Mouse (Mus musculus): ENCODE measurements around the gene Tes.
"Not testable (repeated sequence)": the region's sequence is repeated elsewhere in the genome, so short reads cannot be mapped to it uniquely, and the experiment has no call there.

The Tes gene

GRCm38 (mm10) chr6:17064936-17065790, at the start of gene Tes:
TSS of gene Tes (plus strand) at chr6:17065149.
- DNase-seq (ENCODE audit: low spot score in 2 of 2) = peak in 1 of 2 experiments; percentile 48

- no peak for DNase-seq (ENCODE audit: low spot score in 2 of 2)
These were observed 39.1 kb upstream of the Tes start for GRCm38 (mm10) chr6:17025886-17026285.

GRCm38 (mm10) chr6:17027572-17027971, 37.4 kb upstream of the Tes start:
- DNase-seq (ENCODE audit: low spot score in 2 of 2) = peak in 1 of 2 experiments; percentile 7

GRCm38 (mm10) chr6:17028809-17029208, 36.1 kb upstream of the Tes start:
- DNase-seq (ENCODE audit: low spot score in 2 of 2) = no peak

GRCm38 (mm10) chr6:17032231-17032728, 32.7 kb upstream of the Tes start:
- DNase-seq (ENCODE audit: low spot score in 2 of 2) = no peak

GRCm38 (mm10) chr6:17034095-17034494, 30.9 kb upstream of the Tes start:
- DNase-seq (ENCODE audit: low spot score in 2 of 2) = no peak

- DNase-seq (ENCODE audit: low spot score in 2 of 2) = no peak
These were observed 29.7 kb upstream of the Tes start for GRCm38 (mm10) chr6:17035228-17035627.

GRCm38 (mm10) chr6:17051432-17052025, 13.4 kb upstream of the Tes start:
- no peak for DNase-seq (ENCODE audit: low spot score in 2 of 2)

- DNase-seq (ENCODE audit: low spot score in 2 of 2) = no peak
These were observed 11.8 kb upstream of the Tes start for GRCm38 (mm10) chr6:17053028-17053660.

- no peak for DNase-seq (ENCODE audit: low spot score in 2 of 2)
These were observed 10.2 kb upstream of the Tes start for GRCm38 (mm10) chr6:17054781-17055180.

GRCm38 (mm10) chr6:17055659-17056058, 9.3 kb upstream of the Tes start:
- no peak for DNase-seq (ENCODE audit: low spot score in 2 of 2)

GRCm38 (mm10) chr6:17059501-17059900, 5.4 kb upstream of the Tes start:
- DNase-seq (ENCODE audit: low spot score in 2 of 2) = no peak

GRCm38 (mm10) chr6:17060154-17060553, 4.8 kb upstream of the Tes start:
- no peak for DNase-seq (ENCODE audit: low spot score in 2 of 2)

GRCm38 (mm10) chr6:17061826-17062225, 3.1 kb upstream of the Tes start:
- not testable (repeated sequence) for DNase-seq (ENCODE audit: low spot score in 2 of 2)

- no peak for DNase-seq (ENCODE audit: low spot score in 2 of 2)
These were observed 2.6 kb upstream of the Tes start for GRCm38 (mm10) chr6:17062366-17062765.

GRCm38 (mm10) chr6:17065791-17066169, 831 bp downstream of the Tes start:
- DNase-seq (ENCODE audit: low spot score in 2 of 2) = no peak

GRCm38 (mm10) chr6:17066211-17066940, 1.4 kb downstream of the Tes start:
- no peak for DNase-seq (ENCODE audit: low spot score in 2 of 2)

- no peak for DNase-seq (ENCODE audit: low spot score in 2 of 2)
These were observed 7.0 kb downstream of the Tes start for GRCm38 (mm10) chr6:17071899-17072298.

GRCm38 (mm10) chr6:17072338-17072737, 7.4 kb downstream of the Tes start:
- DNase-seq (ENCODE audit: low spot score in 2 of 2) = no peak

GRCm38 (mm10) chr6:17072763-17073484, 8.0 kb downstream of the Tes start:
- DNase-seq (ENCODE audit: low spot score in 2 of 2) = no peak

GRCm38 (mm10) chr6:17077270-17077669, 12.3 kb downstream of the Tes start:
- DNase-seq (ENCODE audit: low spot score in 2 of 2) = no peak

All from left cerebral cortex, adult 9 months (tissue).